Mouse (Mus musculus) MEL (cell line): Measurements from ENCODE around the gene Stkld1.

ENCODE experiments used
- CTCF ChIP-seq, 3 experiments: IDR thresholded peaks in 2 of 3; conservative IDR thresholded peaks in 1 of 3; 2 replicates each; pipeline ENCODE4 v1.5.1; 2011 to 2012; ENCODE audit warnings: low read length in 3 of 3, low read depth in 2 of 3, mild to moderate bottlenecking in 2 of 3, improper control_type of control experiment in 1 of 3, inconsistent platforms in 1 of 3, mixed read lengths in 1 of 3, moderate library complexity in 1 of 3; ENCODE audit not compliant: control insufficient read depth in 1 of 3, insufficient read depth in 1 of 3, poor library complexity in 1 of 3, severe bottlenecking in 1 of 3
- POLR2A ChIP-seq, 2 experiments: IDR thresholded peaks; 2 replicates each; pipeline ENCODE4 v1.6.1; 2011 to 2012; ENCODE audit warnings: low read length in 2 of 2, mild to moderate bottlenecking in 2 of 2, control low read depth in 1 of 2, improper control_type of control experiment in 1 of 2, low read depth in 1 of 2, moderate library complexity in 1 of 2; ENCODE audit not compliant: control insufficient read depth in 1 of 2, insufficient read depth in 1 of 2, poor library complexity in 1 of 2
- ZC3H11A ChIP-seq: IDR thresholded peaks from 2 replicates; pipeline ENCODE4 v1.6.1; 2012; ENCODE audit warnings: low read depth, mild to moderate bottlenecking, inconsistent platforms, low read length, improper control_type of control experiment

- TF ChIP-seq POLR2A (IDR thresholded peaks at IDR 0.05; ENCODE audit: control insufficient read depth in 1 of 2, insufficient read depth in 1 of 2, low read depth in 1 of 2, low read length in 2 of 2, poor library complexity in 1 of 2) = no peak
- TF ChIP-seq CTCF (IDR thresholded peaks at IDR 0.05 in 2 of 3, conservative IDR thresholded peaks at IDR 0.05 in 1 of 3; ENCODE audit: control insufficient read depth in 1 of 3, insufficient read depth in 1 of 3, low read depth in 2 of 3, low read length in 3 of 3, poor library complexity in 1 of 3, severe bottlenecking in 1 of 3) = no peak
- TF ChIP-seq ZC3H11A = no peak
These were observed 9.4 kb downstream of the Stkld1 start for GRCm38 (mm10) chr2:26943253-26943652.
